Mouse (Mus musculus) retina, embryonic 14.5 days (tissue): ENCODE results near the gene Olfr1432.
"Not testable (repeated sequence)": the region's sequence is repeated elsewhere in the genome, so short reads cannot be mapped to it uniquely, and the experiment has no call there.

Experiments
- DNase-seq: peaks from one replicate; pipeline ENCODE4 v3.0.0-alpha.2; 2015; ENCODE audit warnings: low spot score

Gene Olfr1432

DNA sequence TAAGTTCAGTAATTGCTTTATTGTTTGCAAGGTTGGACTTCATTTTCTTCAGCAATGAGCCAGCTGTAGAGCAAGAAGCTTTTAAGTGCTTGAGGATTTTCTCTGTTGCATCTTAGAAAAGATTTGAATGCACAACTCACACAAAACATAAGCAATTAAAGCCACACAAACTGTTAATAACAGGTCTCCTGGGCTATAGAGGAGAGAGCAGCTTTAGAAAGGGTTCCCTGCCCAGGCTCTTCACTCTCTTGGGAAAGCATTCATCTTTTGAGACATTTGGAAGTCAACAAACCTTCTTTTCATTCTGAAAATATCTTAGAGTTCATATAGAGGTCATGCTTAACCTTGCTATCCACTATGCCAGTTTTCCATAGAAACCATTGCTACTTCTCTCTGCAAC is at the start of gene Olfr1432:
Gene Olfr1432, minus strand, starts transcription at position 101 of the 400 bp plus-strand sequence.
- DNase-seq, result not testable (repeated sequence)

DNA sequence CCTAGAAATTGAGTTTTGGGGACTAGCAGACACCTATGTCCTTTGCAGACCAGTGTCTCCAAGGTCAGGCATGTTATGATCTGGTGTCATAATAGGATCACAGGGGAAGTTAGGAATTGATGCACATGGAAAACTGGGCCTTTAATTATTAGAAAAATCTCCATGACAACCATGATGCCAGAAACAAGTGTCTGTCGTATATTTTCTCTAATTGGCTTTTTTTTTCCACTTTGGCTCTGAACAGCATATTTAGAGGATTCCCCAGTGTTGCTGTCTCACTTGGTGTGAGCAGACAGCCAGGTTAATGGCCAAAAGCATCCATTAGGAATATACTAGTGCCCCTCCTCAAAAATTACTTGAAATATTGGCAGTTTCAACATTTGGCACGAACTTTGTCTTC is 47.2 kb upstream of the Olfr1432 start, which contains the start of gene Olfr1434:
Gene Olfr1434, plus strand, starts transcription at position 301 of the 400 bp plus-strand sequence.
- no peak for DNase-seq

- DNase-seq, result no peak
These were observed 28.3 kb upstream of the Olfr1432 start, which contains the start of gene Olfr235 for GRCm38 (mm10) chr19:12260732-12261131. Gene Olfr235, plus strand, starts transcription at chr19:12261032.

DNA sequence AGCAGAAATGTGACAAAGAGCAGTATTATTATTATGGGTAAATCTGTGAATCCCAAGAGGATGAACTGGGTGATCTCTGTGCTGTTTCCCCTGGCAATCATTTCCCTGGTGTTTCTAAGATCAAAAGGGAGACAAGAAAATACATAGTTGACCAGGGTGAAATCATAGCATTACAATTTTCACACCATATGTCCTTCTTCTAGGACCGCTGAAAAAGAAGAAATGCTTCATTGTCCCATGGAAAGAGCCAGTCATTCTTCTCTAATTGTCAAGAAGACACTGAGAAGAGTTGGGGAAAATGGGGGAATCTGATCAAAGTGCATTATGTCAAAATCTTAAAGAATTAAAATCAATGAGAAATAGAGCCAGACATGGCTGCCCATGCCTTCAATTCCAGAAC is 9.2 kb upstream of the Olfr1432 start, which contains the start of gene Olfr262:
Gene Olfr262, minus strand, starts transcription at position 101 of the 400 bp plus-strand sequence.
- no peak for DNase-seq

DNA sequence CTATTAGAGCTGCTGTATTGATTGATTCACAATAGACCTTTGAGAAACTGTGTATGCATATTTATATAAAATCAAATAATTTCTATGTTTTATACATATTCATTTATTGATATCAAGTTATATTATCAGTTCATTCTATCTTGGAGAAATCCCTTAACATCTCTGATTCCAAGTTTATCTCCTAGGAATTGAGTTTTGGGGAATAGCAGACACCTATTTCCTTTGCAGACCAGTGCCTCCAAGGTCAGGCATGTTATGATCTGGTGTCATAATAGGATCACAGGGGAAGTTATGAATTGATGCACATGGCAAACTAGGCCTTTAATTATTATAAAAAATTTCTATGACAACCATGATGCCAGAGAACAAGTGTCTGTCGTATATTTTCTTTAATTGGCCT is 32.1 kb downstream of the Olfr1432 start, which contains the start of gene Olfr1431:
Gene Olfr1431, plus strand, starts transcription at position 301 of the 400 bp plus-strand sequence.
- no peak for DNase-seq

DNA sequence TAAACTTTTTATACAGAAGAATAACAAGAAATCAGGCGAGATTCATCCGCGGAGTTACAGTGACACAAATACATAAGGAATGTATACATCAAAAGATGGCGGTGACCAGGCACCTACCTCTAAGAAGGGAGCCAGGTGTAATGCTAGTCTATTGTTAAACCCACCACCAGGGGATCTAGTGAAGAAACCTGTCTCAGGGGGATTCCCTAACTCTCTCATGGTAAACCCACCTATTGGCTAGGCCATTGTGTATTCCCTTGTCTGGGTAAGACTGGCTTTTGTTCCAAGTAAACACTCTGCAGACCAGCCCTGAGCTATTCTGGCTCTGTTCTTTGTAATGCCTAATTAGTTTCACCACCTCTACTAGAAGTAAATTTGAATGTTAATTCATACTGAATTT is 33.3 kb downstream of the Olfr1432 start:
- not testable (repeated sequence) for DNase-seq
